Mouse (Mus musculus): ENCODE results near the gene Iqch.

- TF ChIP-seq CTCF (IDR thresholded peaks at IDR 0.05; ENCODE audit: low read depth, low read length) (no peak), POLR2A (IDR thresholded peaks at IDR 0.05; ENCODE audit: extremely low read depth, insufficient read depth, low read length) (no peak)
Measured at GRCm38 (mm10) chr9:63555460-63555990, 46.8 kb downstream of the Iqch start.

Data from liver, adult 2 months (tissue).